Mouse (Mus musculus): Measurements from ENCODE around the gene Prkch.

DNA sequence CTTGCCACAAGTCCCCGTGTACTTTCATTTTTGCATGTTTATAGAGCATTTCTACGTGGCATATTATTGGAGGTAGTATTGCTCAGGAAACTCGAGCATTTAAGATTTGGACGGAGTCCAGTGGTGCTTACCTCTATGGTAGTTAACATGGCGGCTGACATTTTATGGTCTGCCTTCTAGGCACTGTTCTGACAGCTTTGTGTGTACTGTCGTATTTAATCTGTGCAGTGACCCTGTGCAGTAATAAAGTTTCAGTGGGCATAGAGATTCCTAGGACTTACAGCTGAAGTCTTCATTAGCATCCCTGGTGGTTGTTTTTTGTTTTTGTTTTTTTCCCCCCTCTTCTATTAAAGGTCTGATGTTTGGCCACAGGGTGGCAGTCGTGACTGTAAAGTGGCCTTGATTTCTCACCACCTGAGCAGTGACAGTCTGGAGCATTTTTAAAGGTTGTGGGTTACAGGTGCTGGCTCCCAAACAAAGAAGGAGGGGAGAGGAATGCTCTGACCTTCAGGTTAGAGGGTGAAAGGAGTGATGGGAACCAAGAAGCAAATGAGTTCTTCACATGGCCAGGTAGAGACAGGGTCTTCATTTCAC, 120.6 kb downstream of the Prkch start:
- TF ChIP-seq CTCF (IDR thresholded peaks at IDR 0.05; ENCODE audit: low read depth, low read length) (no peak), GATA1 (IDR thresholded peaks at IDR 0.05; ENCODE audit: borderline replicate concordance, low read length) (no peak), TAL1 (conservative IDR thresholded peaks at IDR 0.05; ENCODE audit: low read depth, low read length) (no peak), POLR2AphosphoS5 (IDR thresholded peaks at IDR 0.05; ENCODE audit: insufficient replicate concordance, low read depth, low read length) (no peak), GATA2 (IDR thresholded peaks at IDR 0.05; ENCODE audit: borderline replicate concordance, low read depth, low read length) (no peak)
